Mouse (Mus musculus): ENCODE data around the gene Bcl2l13.
A peak's percentile ranks its signal among the peaks of the same experiment; 100 is the strongest.

DNA sequence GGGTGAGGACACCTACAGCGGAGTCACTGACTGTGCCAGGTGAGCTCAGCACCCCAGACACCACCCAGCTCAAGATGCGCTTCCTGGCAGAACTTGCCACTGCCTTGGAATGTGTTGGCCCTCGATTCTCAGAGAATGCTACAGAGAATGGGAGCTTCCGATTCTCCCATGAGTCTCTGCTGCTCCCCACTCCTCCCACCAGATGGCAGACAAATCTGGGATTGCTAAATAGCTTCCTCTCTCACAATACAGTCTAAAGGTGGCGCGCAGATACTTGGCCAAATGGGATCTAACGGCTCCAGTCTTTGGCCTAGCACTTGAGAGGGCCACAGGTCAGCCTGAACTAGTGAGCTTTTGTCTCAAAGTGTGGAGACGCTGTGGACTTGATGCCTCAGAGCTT lies 43.1 kb upstream of the Bcl2l13 start:
- TF ChIP-seq GABPA (IDR thresholded peaks at IDR 0.05; ENCODE audit: insufficient replicate concordance, low read depth, low read length) (no peak), POLR2AphosphoS2 (IDR thresholded peaks at IDR 0.05; ENCODE audit: low read depth, low read length) (no peak), CTCF (conservative IDR thresholded peaks at IDR 0.05 in 1 of 2, IDR thresholded peaks at IDR 0.05 in 1 of 2; ENCODE audit: low read depth in 2 of 2, low read length in 2 of 2) (peak in 1 of 2 experiments; percentile 24; a peak in 2 of 4 replicates), CHD2 (IDR thresholded peaks at IDR 0.05; ENCODE audit: low read length) (no peak), POLR2A (IDR thresholded peaks at IDR 0.05; ENCODE audit: low read depth, low read length) (no peak; the same call in 1 of the 2 replicates), MAFK (IDR thresholded peaks at IDR 0.05; ENCODE audit: insufficient replicate concordance, low read length) (no peak), ETS1 (conservative IDR thresholded peaks at IDR 0.05; ENCODE audit: low read depth, low read length) (no peak), NRF1 (IDR thresholded peaks at IDR 0.05; ENCODE audit: low read depth, low read length) (no peak), KAT2A (IDR thresholded peaks at IDR 0.05; ENCODE audit: insufficient replicate concordance, low read length) (no peak), MAX (IDR thresholded peaks at IDR 0.05; ENCODE audit: low read length) (no peak)
